Mouse (Mus musculus) stomach, embryonic 15.5 days (tissue): ENCODE measurements around the gene Kxd1. TPM values are rescaled to one million over a fixed set of nuclear protein-coding genes. Genes with fewer than 3 reads are reported as not detected.
"Not testable (repeated sequence)": the region's sequence is repeated elsewhere in the genome, so short reads cannot be mapped to it uniquely, and the experiment has no call there.

Experiments
- ATAC-seq: fragments of 200-750 bp; cut with Nextera tagmentation; 2 replicates; pipeline ENCODE4 v1.8.0; 2017; ENCODE audit warnings: low read depth, moderate number of reproducible peaks, moderate TSS enrichment; ENCODE audit not compliant: insufficient read depth, low FRiP score
- H3K27ac ChIP-seq: fragments of 300-500 bp; sonication (generic); 2 replicates; pipeline ENCODE4 v1.5.1; 2015; ENCODE audit warnings: mild to moderate bottlenecking, inconsistent platforms
- H3K27me3 ChIP-seq: fragments of 300-500 bp; sonication (generic); replicated peaks from 2 replicates; pipeline ENCODE4 v1.6.1; 2015; ENCODE audit warnings: inconsistent platforms
- H3K36me3 ChIP-seq: fragments of 300-500 bp; sonication (generic); 2 replicates; pipeline ENCODE4 v1.6.1; 2015; ENCODE audit warnings: inconsistent platforms
- H3K4me1 ChIP-seq: fragments of 300-500 bp; sonication (generic); 2 replicates; pipeline ENCODE4 v1.6.1; 2015; ENCODE audit warnings: inconsistent platforms
- H3K4me2 ChIP-seq: fragments of 300-500 bp; sonication (generic); 2 replicates; pipeline ENCODE4 v1.6.1; 2015; ENCODE audit warnings: mild to moderate bottlenecking, inconsistent platforms
- H3K4me3 ChIP-seq: fragments of 300-500 bp; sonication (generic); replicated peaks from 2 replicates; pipeline ENCODE4 v1.5.1; 2015; ENCODE audit warnings: inconsistent platforms
- H3K9ac ChIP-seq: fragments of 300-500 bp; sonication (generic); 2 replicates; pipeline ENCODE4 v1.6.1; 2015; ENCODE audit warnings: inconsistent platforms
- H3K9me3 ChIP-seq: fragments of 300-500 bp; sonication (generic); 2 replicates; pipeline ENCODE4 v1.6.1; 2016; ENCODE audit warnings: inconsistent platforms
- WGBS: fragments of 180-500 bp; shearing (Covaris S2); methylation state at CpG from one replicate; pipeline ENCODE4 v1.1.7; 2015; 5-methylcytosine and 5-hydroxymethylcytosine counted together
- polyA plus RNA-seq: library from polyadenylated mRNA; unstranded; fragments of >200 nt; fragmentation: Nextera tagmentation; extraction: Ambion mirVana; gene quantifications from 2 replicates; pipeline ENCODE4 v1.2.1, GENCODE M21; 2015

The Kxd1 gene
- polyA plus RNA-seq, 1 experiment from 2014 or later = 58.5 TPM

DNA sequence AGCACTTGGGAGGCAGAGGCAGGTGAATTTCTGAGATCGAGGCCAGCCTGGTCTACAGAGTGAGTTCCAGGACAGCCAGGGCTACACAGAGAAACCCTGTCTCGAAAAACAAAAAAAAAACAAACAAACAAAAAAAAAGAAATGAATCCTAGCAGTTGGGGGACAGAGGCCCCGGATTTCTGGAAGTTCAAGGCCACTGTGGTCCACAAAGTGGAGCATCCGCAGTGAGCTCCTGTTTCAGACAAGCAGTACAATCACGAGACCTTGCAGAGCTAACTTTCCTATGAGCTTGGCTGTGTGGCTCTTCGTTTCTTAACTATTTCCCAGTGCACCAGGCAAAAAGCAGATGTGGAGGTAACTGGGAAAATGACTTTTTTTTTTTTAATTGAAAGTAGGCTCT lies 16.6 kb downstream of the Kxd1 start:
- H3K36me3 ChIP-seq = peaks cover 27% of the 10 kb centered on the region
- H3K9ac ChIP-seq = not testable (repeated sequence)
- WGBS = 72% methylated on average over 6 of the region's 6 CpGs

GRCm38 (mm10) chr8:70510228-70510915 lies 17.4 kb downstream of the Kxd1 start, which contains the start of gene Uba52:
Gene Uba52 (minus strand): TSS chr8:70510801.
- no peaks in the 10 kb centered on the region for H3K9me3 ChIP-seq
- H3K36me3 ChIP-seq = peaks cover 27% of the 10 kb centered on the region
- H3K27ac ChIP-seq = peak within 1 kb of the TSS; percentile 99
- H3K4me2 ChIP-seq = peak within 1 kb of the TSS; percentile 88
- H3K27me3 ChIP-seq = no peaks in the 10 kb centered on the region
- peak within 1 kb of the TSS; percentile 74 for H3K4me3 ChIP-seq
- peaks cover 34% of the 10 kb centered on the region for H3K4me1 ChIP-seq
- H3K9ac ChIP-seq = peak within 1 kb of the TSS; percentile 99
- 1% methylated on average over 72 of the region's 74 CpGs for WGBS
- peak; percentile 83 for ATAC-seq

More for the DNA sequence above, 16.6 kb downstream of the Kxd1 start:
- H3K9me3 ChIP-seq, H3K27me3 ChIP-seq, ATAC-seq: not testable (repeated sequence)
- Histone ChIP-seq H3K4me1 (peaks cover 26% of the 10 kb centered on the region), H3K4me3 (peak overlapping the region; percentile 74), H3K4me2 (peak overlapping the region; percentile 88), H3K27ac (peak overlapping the region; percentile 99)

DNA sequence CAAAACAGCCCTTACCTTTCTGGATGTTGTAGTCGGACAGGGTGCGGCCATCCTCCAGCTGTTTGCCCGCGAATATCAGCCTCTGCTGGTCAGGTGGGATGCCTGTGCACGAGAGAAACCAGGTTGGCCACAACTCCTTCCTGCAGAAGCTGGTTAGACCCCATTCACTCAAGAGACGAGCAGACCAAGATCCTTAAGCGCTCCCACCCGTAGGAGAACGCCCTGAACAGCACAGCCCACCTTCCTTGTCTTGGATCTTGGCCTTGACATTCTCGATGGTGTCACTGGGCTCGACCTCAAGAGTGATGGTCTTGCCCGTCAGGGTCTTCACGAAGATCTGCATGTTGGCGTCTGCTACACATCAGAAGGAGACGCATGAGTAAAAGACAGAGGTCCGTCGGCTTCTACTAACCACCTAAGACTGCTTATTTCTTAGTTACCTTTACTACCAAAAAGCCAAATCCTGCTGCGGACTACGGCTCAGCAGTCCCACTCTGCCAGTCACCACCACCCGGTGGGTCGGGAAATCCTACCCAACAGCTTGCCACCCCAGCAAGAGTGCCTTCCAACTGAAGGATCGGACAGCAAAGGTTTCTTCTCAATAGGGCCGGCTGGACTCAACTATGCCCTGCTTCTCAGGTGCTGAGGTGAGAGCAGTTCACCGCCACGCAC lies 18.3 kb downstream of the Kxd1 start:
- peaks cover 42% of the 10 kb centered on the region for H3K4me1 ChIP-seq
- no peak for ATAC-seq
- 6% methylated on average over 25 of the region's 25 CpGs for WGBS

DNA sequence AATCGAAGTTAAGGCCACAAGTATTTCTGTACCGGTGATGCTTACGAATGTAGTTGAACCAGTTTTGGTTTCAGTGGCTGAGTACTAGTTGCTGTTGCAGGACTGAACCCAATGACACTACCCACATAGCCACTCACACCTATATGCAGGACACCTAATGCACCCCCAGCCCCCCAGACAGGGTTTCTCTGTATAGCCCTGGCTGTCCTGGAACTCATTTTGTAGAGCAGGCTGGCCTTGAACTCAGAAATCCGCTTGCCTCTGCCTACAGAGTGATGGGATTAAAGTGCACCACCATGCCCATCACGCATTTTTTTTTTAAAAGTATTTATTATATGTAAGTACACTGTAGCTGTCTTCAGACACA lies 20.7 kb downstream of the Kxd1 start:
- H3K36me3 ChIP-seq = peaks cover 18% of the 10 kb centered on the region
- H3K27ac ChIP-seq = peak overlapping the region; percentile 95
- peak overlapping the region; percentile 88 for H3K4me2 ChIP-seq
- H3K4me1 ChIP-seq = peaks cover 58% of the 10 kb centered on the region
- H3K27me3 ChIP-seq = peaks cover 15% of the 10 kb centered on the region
- no peak overlapping the region for H3K9ac ChIP-seq
- H3K4me3 ChIP-seq = peak overlapping the region; percentile 82
- no peaks in the 10 kb centered on the region for H3K9me3 ChIP-seq
- no peak for ATAC-seq
- WGBS = 60% methylated on average over 5 of the region's 5 CpGs

More for the DNA sequence above, 18.3 kb downstream of the Kxd1 start:
- Histone ChIP-seq H3K4me3 (peak overlapping the region; percentile 74), H3K4me2 (peak overlapping the region; percentile 88), H3K9ac (peak overlapping the region; percentile 99), H3K27me3 (no peaks in the 10 kb centered on the region), H3K36me3 (peaks cover 27% of the 10 kb centered on the region), H3K27ac (peak overlapping the region; percentile 99), H3K9me3 (no peaks in the 10 kb centered on the region)

DNA sequence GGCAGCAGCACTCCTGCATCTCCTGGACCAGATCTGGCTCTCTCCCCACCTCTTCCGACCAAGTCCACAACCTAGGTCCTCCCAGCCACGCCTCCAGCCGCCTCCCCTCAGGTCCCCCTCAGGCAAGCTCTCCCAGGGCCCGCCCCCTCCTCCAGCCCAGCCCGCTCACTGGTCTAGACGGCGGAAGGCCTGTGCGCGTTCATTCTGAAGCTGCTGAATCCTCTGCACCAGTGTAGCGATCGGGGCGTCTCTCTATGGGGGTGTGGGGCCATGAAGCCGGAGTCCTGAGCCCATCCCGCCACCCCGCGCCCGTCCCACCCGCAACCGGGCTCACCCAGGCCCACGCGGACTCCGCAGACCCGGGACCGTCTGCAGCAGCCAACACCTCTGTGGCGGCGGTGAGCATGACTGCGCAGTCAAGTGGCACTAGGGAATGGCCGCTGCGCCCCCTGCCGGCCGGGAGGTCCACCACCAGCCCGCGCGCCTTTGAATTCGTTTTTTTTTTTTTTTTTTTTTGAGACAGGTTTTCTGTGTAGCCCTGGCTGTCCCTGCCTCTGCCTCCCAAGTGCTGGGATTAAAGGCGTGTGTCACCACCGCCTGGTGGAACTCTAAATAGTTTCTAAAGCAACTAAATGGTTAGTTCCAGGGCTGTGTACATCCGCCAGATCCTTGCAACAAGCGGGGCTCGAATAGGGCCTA lies 21.3 kb downstream of the Kxd1 start, which contains the start of gene Rex1bd:
Gene Rex1bd (minus strand): TSS at position 425 of the 699 bp plus-strand sequence.
- WGBS = 3% methylated on average over 40 of the region's 40 CpGs
- peak; percentile 87 for ATAC-seq
- H3K9me3 ChIP-seq = no peaks in the 10 kb centered on the region

DNA sequence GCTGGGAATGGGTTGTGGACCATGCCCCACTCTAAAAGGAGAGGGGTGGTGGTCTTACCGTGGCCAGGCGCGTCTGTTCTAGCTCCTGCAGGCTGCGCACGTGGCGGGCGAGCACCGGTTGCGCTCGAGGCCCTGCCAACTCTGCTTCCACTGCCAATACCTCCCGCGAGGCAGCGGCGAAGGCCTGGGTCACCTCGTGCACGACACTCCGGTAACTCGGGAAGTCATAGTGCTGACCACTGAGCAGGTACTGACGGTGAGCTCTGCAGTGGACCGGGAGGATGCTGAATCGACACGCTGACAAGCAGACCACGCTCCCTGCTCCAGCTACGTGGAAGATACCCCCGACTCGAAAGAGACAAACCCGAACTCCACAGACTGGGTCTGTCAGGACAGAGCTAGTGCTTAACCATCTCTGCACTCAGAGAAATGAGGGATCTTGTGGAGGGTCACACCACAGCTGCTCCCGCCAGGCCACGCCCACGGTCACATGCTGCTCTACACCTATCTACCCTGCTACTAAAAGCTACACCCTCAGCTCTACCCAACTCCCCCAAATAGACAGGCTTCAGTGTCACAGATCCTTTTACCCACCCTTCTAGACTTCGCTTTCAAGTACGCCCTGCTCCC lies 21.9 kb downstream of the Kxd1 start:
- no peaks in the 10 kb centered on the region for H3K9me3 ChIP-seq
- peak overlapping the region; percentile 95 for H3K27ac ChIP-seq
- H3K27me3 ChIP-seq = peaks cover 26% of the 10 kb centered on the region
- H3K4me1 ChIP-seq = peaks cover 56% of the 10 kb centered on the region
- H3K36me3 ChIP-seq = peaks cover 18% of the 10 kb centered on the region
- WGBS = 34% methylated on average over 32 of the region's 32 CpGs
- H3K9ac ChIP-seq = peak overlapping the region; percentile 78
- H3K4me3 ChIP-seq = peak overlapping the region; percentile 82
- peak; percentile 8 for ATAC-seq
- H3K4me2 ChIP-seq = peak overlapping the region; percentile 88

More for the DNA sequence above, 21.3 kb downstream of the Kxd1 start, which contains the start of gene Rex1bd:
- Histone ChIP-seq H3K9ac (peak within 1 kb of the TSS; percentile 78), H3K4me1 (peaks cover 57% of the 10 kb centered on the region), H3K4me3 (peak within 1 kb of the TSS; percentile 82), H3K27ac (peak within 1 kb of the TSS; percentile 95), H3K36me3 (peaks cover 18% of the 10 kb centered on the region), H3K27me3 (peaks cover 21% of the 10 kb centered on the region), H3K4me2 (peak within 1 kb of the TSS; percentile 88)

DNA sequence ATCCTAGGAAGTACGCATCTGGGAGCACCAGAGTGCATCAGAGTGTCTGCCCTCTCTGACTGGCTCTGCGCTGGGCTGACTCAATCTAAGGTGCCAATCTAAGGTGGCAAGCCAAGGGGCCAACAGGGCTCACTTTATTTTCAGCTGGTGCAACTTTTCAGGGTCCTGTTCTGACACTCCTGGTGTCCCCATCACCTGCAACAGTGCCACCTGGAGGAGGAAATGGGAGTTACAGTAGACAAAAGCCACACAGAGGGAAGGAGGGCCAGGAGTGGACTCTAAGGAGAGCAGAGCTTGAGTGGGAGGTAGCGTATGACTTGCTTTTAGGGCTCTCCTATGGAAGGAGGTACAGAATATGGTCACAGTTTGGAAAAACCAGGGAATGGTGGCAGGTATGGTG lies 22.9 kb downstream of the Kxd1 start:
- Histone ChIP-seq H3K27me3 (peaks cover 36% of the 10 kb centered on the region), H3K4me1 (peaks cover 60% of the 10 kb centered on the region), H3K4me3 (no peak overlapping the region), H3K36me3 (peaks cover 18% of the 10 kb centered on the region), H3K9ac (no peak overlapping the region), H3K9me3 (no peaks in the 10 kb centered on the region), H3K4me2 (no peak overlapping the region), H3K27ac (no peak overlapping the region)
- no peak for ATAC-seq
- WGBS = 81% methylated on average over 3 of the region's 3 CpGs

GRCm38 (mm10) chr8:70504291-70504716 lies 23.5 kb downstream of the Kxd1 start:
- Histone ChIP-seq H3K4me1 (peaks cover 59% of the 10 kb centered on the region), H3K9ac (no peak overlapping the region), H3K27ac (no peak overlapping the region), H3K9me3 (no peaks in the 10 kb centered on the region), H3K4me2 (no peak overlapping the region), H3K4me3 (no peak overlapping the region), H3K27me3 (peaks cover 41% of the 10 kb centered on the region), H3K36me3 (peaks cover 18% of the 10 kb centered on the region)
- no peak for ATAC-seq
- WGBS = 60% methylated on average over 16 of the region's 16 CpGs

DNA sequence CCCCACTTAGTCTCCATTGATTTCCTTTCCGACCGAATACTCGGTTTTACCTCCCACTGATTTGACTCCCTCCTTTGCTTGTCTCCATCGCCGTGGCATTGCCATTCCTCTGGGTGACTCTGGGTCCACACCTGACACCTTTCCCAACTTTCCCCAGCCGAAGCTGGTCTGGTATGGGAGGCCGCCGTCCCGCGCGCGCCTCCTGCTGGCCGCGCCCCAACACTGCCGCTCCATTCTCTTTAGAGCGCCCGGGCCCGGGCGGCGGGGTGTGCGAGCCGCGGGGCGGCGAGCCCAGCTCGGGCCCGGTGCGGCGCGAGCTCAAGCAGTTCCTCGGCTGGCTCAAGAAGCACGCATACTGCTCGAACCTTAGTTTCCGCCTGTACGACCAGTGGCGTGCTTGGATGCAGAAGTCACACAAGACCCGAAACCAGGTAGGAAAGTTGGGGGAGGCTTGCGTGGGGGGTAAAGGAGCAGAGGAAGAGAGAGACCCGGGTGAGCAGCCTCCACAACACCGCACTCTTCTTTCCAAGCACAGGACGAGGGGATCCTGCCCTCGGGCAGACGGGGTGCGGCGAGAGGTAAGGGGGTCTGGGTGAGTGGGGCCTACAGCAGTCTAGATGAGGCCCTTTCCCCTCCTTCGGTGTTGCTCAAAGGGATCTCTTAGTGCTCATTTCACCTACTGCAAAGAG lies 24.6 kb downstream of the Kxd1 start:
- peaks cover 49% of the 10 kb centered on the region for H3K4me1 ChIP-seq
- no peak overlapping the region for H3K9ac ChIP-seq
- peak; percentile 25; the same call in 1 of the 2 replicates for ATAC-seq
- 16% methylated on average over 46 of the region's 46 CpGs for WGBS
- peaks cover 52% of the 10 kb centered on the region for H3K27me3 ChIP-seq
- no peak overlapping the region for H3K27ac ChIP-seq
- no peak overlapping the region for H3K4me3 ChIP-seq
- H3K4me2 ChIP-seq = peak overlapping the region; percentile 9; the same call in 1 of the 2 replicates
- H3K9me3 ChIP-seq = no peaks in the 10 kb centered on the region
- H3K36me3 ChIP-seq = peaks cover 10% of the 10 kb centered on the region

DNA sequence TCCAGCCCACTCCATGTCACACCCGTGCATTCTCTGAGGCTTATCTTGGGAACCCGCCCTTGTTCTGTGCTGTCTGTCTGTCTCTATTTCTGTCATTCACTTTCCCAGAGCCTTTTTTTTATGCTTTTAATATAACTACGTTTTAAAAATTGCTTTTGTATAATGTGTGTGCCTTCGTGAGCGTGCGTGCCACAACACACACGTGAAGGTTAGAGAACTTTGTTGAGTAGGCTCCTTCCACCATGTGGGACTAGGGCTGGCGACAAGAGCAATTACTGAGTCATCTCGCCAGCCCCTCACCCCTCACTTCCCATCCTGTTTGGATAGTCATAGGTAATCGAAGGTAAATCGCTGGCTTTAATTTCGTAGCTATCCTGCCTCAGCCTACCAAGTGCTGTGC lies 25.2 kb downstream of the Kxd1 start:
- Histone ChIP-seq H3K4me3 (no peak overlapping the region), H3K4me1 (peaks cover 49% of the 10 kb centered on the region), H3K9ac (no peak overlapping the region), H3K4me2 (no peak overlapping the region), H3K27me3 (peaks cover 58% of the 10 kb centered on the region), H3K27ac (no peak overlapping the region), H3K9me3 (no peaks in the 10 kb centered on the region), H3K36me3 (peaks cover 6% of the 10 kb centered on the region)
- 38% methylated on average over 12 of the region's 12 CpGs for WGBS
- ATAC-seq = no peak
